Mouse (Mus musculus) kidney, postnatal 0 days (tissue): ENCODE measurements at regions not wholly inside any gene's neighbourhood (a gene's known extent, or its start where the extent isn't known, plus 50 kb on each side); places are given as distances from the start of the nearest gene placed in this dataset.

Experiments
- ATAC-seq: fragments of 200-750 bp; cut with Nextera tagmentation; replicated peaks from 2 replicates; pipeline ENCODE4 v1.8.0; 2017; ENCODE audit warnings: low read depth, moderate number of reproducible peaks, moderate TSS enrichment, moderate library complexity; ENCODE audit not compliant: low FRiP score
- DNase-seq: peaks from one replicate; pipeline ENCODE4 v3.0.0-alpha.2; 2016; ENCODE audit warnings: low spot score
- H3K27ac ChIP-seq: fragments of 300-500 bp; sonication (generic); 2 replicates; pipeline ENCODE4 v1.5.1; 2014; ENCODE audit warnings: mild to moderate bottlenecking
- H3K27me3 ChIP-seq: fragments of 300-500 bp; sonication (generic); 2 replicates; pipeline ENCODE4 v1.6.1; 2014; ENCODE audit warnings: low read length, mixed read lengths; ENCODE audit not compliant: insufficient read depth
- H3K36me3 ChIP-seq: fragments of 300-500 bp; sonication (generic); 2 replicates; pipeline ENCODE4 v1.6.1; 2014; ENCODE audit warnings: low read length, mixed read lengths; ENCODE audit not compliant: insufficient read depth
- H3K4me1 ChIP-seq: fragments of 300-500 bp; sonication (generic); replicated peaks from 2 replicates; pipeline ENCODE4 v1.6.1; 2014; ENCODE audit warnings: antibody characterized with exemption, low read length, mixed read lengths; ENCODE audit not compliant: insufficient read depth
- H3K4me2 ChIP-seq: fragments of 300-500 bp; sonication (generic); 2 replicates; pipeline ENCODE4 v1.6.1; 2014; ENCODE audit warnings: mild to moderate bottlenecking, low read length, moderate library complexity, mixed read lengths
- H3K4me3 ChIP-seq: fragments of 300-500 bp; sonication (generic); replicated peaks from 2 replicates; pipeline ENCODE4 v1.5.1; 2014; ENCODE audit warnings: low read depth, low read length
- H3K9ac ChIP-seq: fragments of 300-500 bp; sonication (generic); 2 replicates; pipeline ENCODE4 v1.6.1; 2014; ENCODE audit warnings: low read depth, low read length
- H3K9me3 ChIP-seq: fragments of 300-500 bp; sonication (generic); replicated peaks from 2 replicates; pipeline ENCODE4 v1.6.1; 2016; ENCODE audit warnings: low read length, inconsistent platforms, mixed read lengths
- CTCF ChIP-seq: IDR thresholded peaks from 2 replicates; pipeline ENCODE4 v1.5.1; 2016; ENCODE audit warnings: antibody characterized with exemption, low read depth, mild to moderate bottlenecking, moderate library complexity
- WGBS: fragments of 180-500 bp; shearing (Covaris S2); extraction: QIAGEN DNeasy Blood & Tissue Kit; methylation state at CpG from one replicate; pipeline ENCODE4 v1.1.7; 2014; 5-methylcytosine and 5-hydroxymethylcytosine counted together

DNA sequence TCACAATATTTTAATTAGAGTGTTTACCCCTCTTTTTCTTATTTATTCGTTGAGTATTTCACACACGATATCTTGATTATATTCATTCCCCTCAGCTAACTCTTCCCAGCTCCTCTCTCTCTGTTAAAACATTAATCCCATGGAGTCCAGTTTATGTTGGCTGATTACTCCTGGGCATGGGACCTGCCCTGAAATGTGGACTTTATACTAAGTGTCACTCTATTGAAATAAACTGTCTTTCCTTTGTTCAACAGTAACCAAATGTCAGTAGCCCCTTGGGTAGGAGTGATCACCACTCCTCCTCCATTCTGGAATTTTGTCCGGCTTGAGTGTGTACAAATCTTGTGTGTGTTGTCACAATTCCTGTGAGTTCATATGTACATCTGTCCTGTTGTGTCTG, 113.4 kb downstream of the Cdc42ep3 start:
- H3K4me1 ChIP-seq = no peaks in the 10 kb centered on the region
- no peak overlapping the region for H3K27ac ChIP-seq
- H3K4me3 ChIP-seq = no peak overlapping the region
- WGBS = 76% methylated on average over 3 of the region's 3 CpGs
- no peak overlapping the region for H3K4me2 ChIP-seq
- no peak for DNase-seq
- H3K9ac ChIP-seq = no peak overlapping the region
- no peaks in the 10 kb centered on the region for H3K36me3 ChIP-seq
- no peaks in the 10 kb centered on the region for H3K27me3 ChIP-seq
- TF ChIP-seq CTCF = no peak
- no peaks in the 10 kb centered on the region for H3K9me3 ChIP-seq
- ATAC-seq = no peak

DNA sequence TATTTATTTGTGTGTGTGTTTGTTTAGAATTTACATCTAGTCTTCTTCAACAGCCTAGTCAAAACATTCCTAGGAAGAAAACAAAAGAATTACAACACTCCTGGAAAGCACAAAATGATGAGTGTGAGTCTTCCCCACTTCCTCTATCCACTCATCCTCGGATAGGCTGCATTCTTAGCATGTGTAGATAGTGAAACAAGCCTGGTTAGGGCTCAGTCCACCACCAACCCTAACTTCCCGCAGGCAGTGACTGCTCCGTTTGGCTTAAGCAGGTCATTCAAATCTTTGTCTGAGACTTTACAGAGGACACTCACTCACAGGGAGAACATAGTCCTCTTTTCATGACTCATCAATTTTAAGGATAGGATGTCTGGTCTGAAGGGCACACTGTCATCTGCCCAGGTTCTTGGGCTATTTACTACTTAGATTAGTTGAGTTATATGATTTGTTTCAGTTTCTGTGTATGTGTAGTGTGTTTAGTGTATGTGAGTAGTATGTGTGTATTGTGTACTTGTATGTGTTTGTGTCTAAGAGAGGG, 118.6 kb downstream of the Cdc42ep3 start:
- Histone ChIP-seq H3K36me3 (no peaks in the 10 kb centered on the region), H3K9me3 (no peaks in the 10 kb centered on the region), H3K9ac (no peak overlapping the region), H3K4me2 (no peak overlapping the region), H3K27me3 (no peaks in the 10 kb centered on the region), H3K27ac (no peak overlapping the region), H3K4me1 (no peaks in the 10 kb centered on the region), H3K4me3 (no peak overlapping the region)
- WGBS = 61% methylated on average over 3 of the region's 3 CpGs
- ATAC-seq = no peak
- DNase-seq = no peak
- TF ChIP-seq CTCF = no peak

DNA sequence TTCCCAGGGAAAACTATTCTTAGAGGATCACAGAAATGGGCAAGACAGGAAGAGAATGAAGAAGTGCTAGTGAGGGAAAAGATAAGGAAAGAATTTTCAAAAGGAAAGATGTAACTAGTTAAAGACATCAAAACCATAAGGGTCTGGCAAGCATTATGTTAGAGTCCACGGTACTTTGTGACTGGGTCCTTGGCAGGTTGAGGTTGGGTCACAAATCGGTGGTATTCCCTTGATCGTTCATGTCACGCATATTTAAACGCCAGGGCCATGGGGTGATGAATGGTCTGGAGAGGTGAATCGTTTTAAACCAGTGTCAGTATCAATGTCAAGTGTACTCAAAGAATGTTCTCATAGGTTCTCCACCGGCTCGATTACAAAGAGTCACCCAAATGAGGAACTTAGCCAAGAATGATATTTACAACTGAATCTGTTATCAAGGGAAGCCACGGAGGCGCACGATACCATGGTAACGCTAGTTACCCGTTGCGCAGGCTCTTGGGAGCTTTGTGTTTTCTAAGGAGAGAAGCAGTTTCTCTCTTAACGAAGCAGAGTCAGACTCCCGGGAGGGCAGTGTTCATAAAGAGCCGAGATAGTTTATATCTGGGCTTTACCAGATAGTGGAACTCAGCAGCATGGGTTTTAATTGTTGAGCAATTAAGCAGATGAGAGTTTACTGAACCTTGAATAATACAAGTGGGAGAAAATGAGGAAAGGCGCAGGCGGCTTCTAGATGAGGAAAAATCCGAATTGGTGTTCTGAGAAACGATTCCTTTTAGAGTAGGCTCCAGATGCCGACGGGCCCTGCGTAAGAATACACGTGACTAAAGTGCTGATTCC, 124.0 kb downstream of the Cdc42ep3 start:
- H3K4me1 ChIP-seq = no peaks in the 10 kb centered on the region
- peak overlapping the region; percentile 36 for H3K4me2 ChIP-seq
- H3K27me3 ChIP-seq = no peaks in the 10 kb centered on the region
- DNase-seq = peak; percentile 31
- no peak for ATAC-seq
- no peaks in the 10 kb centered on the region for H3K9me3 ChIP-seq
- TF ChIP-seq CTCF = no peak
- WGBS = 50% methylated on average over 25 of the region's 25 CpGs
- H3K4me3 ChIP-seq = no peak overlapping the region
- no peak overlapping the region for H3K9ac ChIP-seq
- H3K36me3 ChIP-seq = no peaks in the 10 kb centered on the region
- H3K27ac ChIP-seq = no peak overlapping the region

DNA sequence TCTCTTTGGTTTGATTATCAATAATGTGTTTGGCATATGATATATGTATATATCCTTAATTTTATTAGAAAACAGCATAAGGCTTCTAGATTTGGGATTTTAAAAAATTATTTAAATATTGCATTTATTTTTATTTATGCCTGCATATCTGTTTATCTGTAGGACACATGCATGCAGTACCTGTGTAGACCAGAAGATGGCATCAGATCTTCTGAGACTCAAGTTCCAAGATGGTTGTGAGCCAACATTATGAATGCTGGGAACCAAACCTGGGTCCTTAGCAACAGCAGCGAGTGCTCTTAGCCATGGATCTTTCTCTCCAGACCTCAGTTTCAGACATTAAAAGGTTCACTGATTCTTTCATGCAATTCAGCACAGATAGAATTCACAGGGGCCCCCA, 148.3 kb downstream of the Cdc42ep3 start:
- no peak overlapping the region for H3K4me3 ChIP-seq
- no peak overlapping the region for H3K4me2 ChIP-seq
- ATAC-seq (no peak), DNase-seq (no peak)
- H3K27me3 ChIP-seq = no peaks in the 10 kb centered on the region
- H3K4me1 ChIP-seq = no peaks in the 10 kb centered on the region
- no peaks in the 10 kb centered on the region for H3K9me3 ChIP-seq
- 90% methylated on average over 1 of the region's 1 CpGs for WGBS
- no peaks in the 10 kb centered on the region for H3K36me3 ChIP-seq
- peak; percentile 28; the same call in 1 of the 2 replicates for TF ChIP-seq CTCF
- H3K9ac ChIP-seq = no peak overlapping the region
- no peak overlapping the region for H3K27ac ChIP-seq

DNA sequence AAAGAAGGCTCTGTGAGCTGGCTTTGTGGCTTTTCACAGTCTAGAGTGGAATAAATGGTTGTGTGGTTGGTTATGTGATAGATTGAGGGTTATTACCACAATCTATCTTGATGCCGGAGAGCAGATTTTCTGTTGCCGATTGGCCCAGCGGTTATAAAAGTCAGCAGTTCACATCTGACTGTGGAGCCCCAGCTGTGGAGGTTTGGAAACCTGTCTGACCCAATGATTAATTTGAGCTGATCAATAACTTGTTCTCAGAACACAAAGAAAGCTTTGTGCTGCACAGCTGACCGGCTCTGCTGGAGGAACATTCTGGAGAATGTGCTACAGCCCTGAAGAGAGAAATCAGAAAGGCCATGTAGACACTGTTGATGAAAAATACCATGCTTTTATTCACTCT, 148.8 kb downstream of the Cdc42ep3 start:
- Histone ChIP-seq H3K4me1 (no peaks in the 10 kb centered on the region), H3K4me2 (no peak overlapping the region), H3K36me3 (no peaks in the 10 kb centered on the region), H3K9me3 (no peaks in the 10 kb centered on the region), H3K27me3 (no peaks in the 10 kb centered on the region), H3K27ac (no peak overlapping the region), H3K4me3 (no peak overlapping the region), H3K9ac (no peak overlapping the region)
- DNase-seq (no peak), ATAC-seq (no peak)
- 91% methylated on average over 4 of the region's 4 CpGs for WGBS
- TF ChIP-seq CTCF = no peak

DNA sequence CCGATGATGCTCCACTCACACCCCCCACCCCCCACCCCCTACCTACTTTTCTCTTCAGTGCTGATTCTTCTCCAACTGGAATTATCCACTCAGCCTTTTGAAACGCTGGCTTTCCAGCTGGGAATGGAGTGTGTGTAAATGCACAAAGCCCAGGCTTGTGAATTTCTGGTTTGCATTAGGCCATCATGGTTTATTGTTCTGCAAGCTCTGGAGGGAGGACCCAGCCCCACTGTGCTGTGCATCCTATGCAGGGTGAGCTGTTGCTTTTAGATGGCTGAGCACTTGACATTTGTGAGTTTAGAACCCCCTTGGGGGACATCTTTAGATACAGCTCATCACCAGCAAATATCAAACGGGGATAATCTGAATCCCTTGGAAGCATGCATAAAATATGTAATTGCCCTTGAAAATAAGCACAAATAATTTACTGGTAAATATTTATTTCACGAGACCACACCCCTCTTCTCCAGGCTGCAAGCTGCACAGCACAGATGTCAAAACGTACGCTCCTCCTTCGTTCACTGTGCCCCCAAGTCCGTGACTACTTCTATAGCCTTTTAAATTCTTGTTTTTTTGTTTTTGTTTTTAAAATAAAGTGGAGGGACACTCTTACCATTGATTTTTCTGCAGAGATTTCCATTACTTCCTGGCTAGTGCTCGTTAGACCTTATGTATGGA, 148.2 kb downstream of the Qpct start:
- H3K4me2 ChIP-seq = no peak overlapping the region
- H3K27ac ChIP-seq = no peak overlapping the region
- no peak overlapping the region for H3K4me3 ChIP-seq
- H3K27me3 ChIP-seq = no peaks in the 10 kb centered on the region
- H3K9ac ChIP-seq = no peak overlapping the region
- no peak for TF ChIP-seq CTCF
- no peaks in the 10 kb centered on the region for H3K4me1 ChIP-seq
- DNase-seq (no peak), ATAC-seq (no peak)
- WGBS = 69% methylated on average over 9 of the region's 9 CpGs
- H3K36me3 ChIP-seq = no peaks in the 10 kb centered on the region
- no peaks in the 10 kb centered on the region for H3K9me3 ChIP-seq
